Mouse (Mus musculus) hindbrain, embryonic 10.5 days (tissue): Measurements from ENCODE around the gene Srgap2. TPM values are rescaled to one million over a fixed set of nuclear protein-coding genes. Genes with fewer than 3 reads are reported as not detected.
A peak's percentile ranks its signal among the peaks of the same experiment; 100 is the strongest.

ENCODE experiments used
- DNase-seq: peaks from one replicate; pipeline ENCODE4 v3.0.0-alpha.2; 2017; ENCODE audit warnings: low spot score
- H3K27ac ChIP-seq: fragments of 300-500 bp; sonication (generic); 2 replicates; pipeline ENCODE4 v1.5.1; 2016; ENCODE audit warnings: mild to moderate bottlenecking, moderate library complexity
- H3K27me3 ChIP-seq: fragments of 300-500 bp; sonication (generic); 2 replicates; pipeline ENCODE4 v1.6.1; 2016; ENCODE audit warnings: mild to moderate bottlenecking; ENCODE audit not compliant: poor library complexity, insufficient read depth, severe bottlenecking
- H3K36me3 ChIP-seq: fragments of 300-500 bp; sonication (generic); 2 replicates; pipeline ENCODE4 v1.6.1; 2016; ENCODE audit warnings: mild to moderate bottlenecking, moderate library complexity
- H3K4me1 ChIP-seq: fragments of 300-500 bp; sonication (generic); replicated peaks from 2 replicates; pipeline ENCODE4 v1.6.1; 2016; ENCODE audit warnings: mild to moderate bottlenecking
- H3K4me3 ChIP-seq: fragments of 300-500 bp; sonication (generic); 2 replicates; pipeline ENCODE4 v1.5.1; 2016; ENCODE audit warnings: mild to moderate bottlenecking, moderate library complexity
- H3K9me3 ChIP-seq: fragments of 300-500 bp; sonication (generic); 2 replicates; pipeline ENCODE4 v1.6.1; 2016; ENCODE audit warnings: mild to moderate bottlenecking, moderate library complexity
- WGBS: fragments of 180-500 bp; shearing (Covaris S2); methylation state at CpG from one replicate; pipeline ENCODE4 v1.1.7; 2016; 5-methylcytosine and 5-hydroxymethylcytosine counted together
- polyA plus RNA-seq: library from polyadenylated mRNA; unstranded; fragments of >200 nt; fragmentation: Nextera tagmentation; extraction: Ambion mirVana; gene quantifications from 2 replicates; pipeline ENCODE4 v1.2.1, GENCODE M21; 2016

Gene Srgap2
- polyA plus RNA-seq, 1 experiment from 2014 or later = 17.2 TPM

DNA sequence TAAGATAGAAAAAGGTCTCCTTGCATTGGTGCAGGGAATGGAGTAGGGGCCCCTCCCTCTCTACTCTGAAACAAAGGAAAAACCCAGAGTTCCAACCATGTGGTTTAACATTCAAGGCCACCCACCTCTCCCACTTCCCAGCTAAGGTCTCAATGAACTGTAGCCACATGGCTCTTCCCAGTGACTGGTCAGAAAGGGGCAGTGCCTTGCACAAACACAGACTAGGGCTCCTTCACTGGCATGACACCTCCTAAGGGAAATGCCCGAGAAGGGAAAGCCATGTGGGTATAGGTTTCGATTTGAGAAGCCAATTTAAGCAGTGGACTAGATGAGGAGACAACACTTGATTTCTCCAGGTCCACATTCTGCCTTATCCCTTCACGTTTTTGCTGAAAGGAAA is 3.4 kb downstream of the Srgap2 start:
- Histone ChIP-seq H3K36me3 (peaks cover 5% of the 10 kb centered on the region; the same call in 1 of the 2 replicates), H3K27ac (0 out of 2 replicates have a peak overlapping the region, but pooled peaks have one; percentile 29), H3K27me3 (no peaks in the 10 kb centered on the region), H3K4me1 (peaks cover 45% of the 10 kb centered on the region), H3K9me3 (no peaks in the 10 kb centered on the region), H3K4me3 (peak overlapping the region; percentile 87)
- 50% methylated on average over 3 of the region's 3 CpGs for WGBS
- no peak for DNase-seq

DNA sequence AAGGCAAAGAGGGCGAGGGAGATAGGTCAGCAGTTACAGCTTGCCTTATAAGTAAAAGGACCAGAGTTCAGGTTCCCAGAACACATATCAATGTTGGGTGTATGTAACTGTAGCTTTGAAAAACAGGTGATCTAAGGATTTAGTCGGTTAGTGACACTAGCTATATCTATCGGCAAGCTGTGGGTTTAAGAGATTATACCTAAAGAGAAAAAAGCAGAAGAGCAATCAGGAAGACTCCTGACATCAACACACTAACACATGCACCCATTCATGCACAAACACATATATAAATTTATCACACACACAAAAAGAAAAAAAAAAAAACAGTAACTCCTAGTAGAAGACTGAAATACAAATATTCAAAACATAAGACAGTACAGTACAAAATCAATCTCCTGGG is 10.6 kb downstream of the Srgap2 start:
- 91% methylated on average over 3 of the region's 3 CpGs for WGBS
- DNase-seq = no peak
- Histone ChIP-seq H3K27ac (no peak overlapping the region), H3K27me3 (no peaks in the 10 kb centered on the region), H3K36me3 (no peaks in the 10 kb centered on the region), H3K9me3 (no peaks in the 10 kb centered on the region), H3K4me3 (no peak overlapping the region), H3K4me1 (peaks cover 4% of the 10 kb centered on the region; the same call in 1 of the 2 replicates)

DNA sequence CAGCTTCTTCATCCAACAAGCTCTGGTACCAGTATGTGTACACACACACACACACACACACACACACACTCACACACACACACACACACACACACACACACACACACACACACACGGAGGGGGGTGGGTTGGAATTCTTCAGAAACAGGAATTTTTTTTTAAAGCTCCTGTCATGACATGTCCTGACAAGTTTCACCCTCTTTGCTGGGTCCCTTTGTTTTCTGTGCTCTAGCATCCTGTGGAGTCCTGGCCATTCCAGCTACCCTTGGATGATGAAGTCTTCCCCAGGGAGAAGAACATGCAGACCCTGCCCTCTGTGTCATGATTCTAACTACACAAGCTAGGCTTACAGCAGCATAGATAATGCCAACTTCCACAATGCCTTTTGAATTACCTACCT is 13.0 kb downstream of the Srgap2 start:
- Histone ChIP-seq H3K4me1 (peaks cover 2% of the 10 kb centered on the region; the same call in 1 of the 2 replicates), H3K27me3 (no peaks in the 10 kb centered on the region), H3K4me3 (no peak overlapping the region), H3K9me3 (no peaks in the 10 kb centered on the region), H3K36me3 (no peaks in the 10 kb centered on the region), H3K27ac (no peak overlapping the region)
- WGBS = 64% methylated on average over 1 of the region's 1 CpGs
- no peak for DNase-seq

DNA sequence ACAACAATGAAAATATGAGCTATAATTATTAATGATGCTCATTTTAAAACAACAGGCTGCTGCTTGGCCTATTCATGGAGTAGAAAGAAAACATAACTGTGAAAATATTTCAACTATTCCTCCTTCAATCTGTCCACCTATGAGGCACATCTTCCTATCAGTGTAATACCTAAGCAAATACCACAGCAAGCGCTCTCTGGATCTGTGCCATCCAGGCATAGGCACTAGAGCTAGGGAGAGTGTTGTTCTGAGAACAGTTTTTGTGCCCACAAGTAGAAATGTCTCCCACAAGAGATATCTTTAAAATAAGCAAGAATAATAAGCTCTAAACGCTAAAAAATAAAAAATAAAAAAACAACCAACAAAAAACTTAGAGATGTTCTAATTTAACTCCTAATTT is 14.0 kb downstream of the Srgap2 start:
- peaks cover 2% of the 10 kb centered on the region; the same call in 1 of the 2 replicates for H3K4me1 ChIP-seq
- H3K4me3 ChIP-seq = no peak overlapping the region
- no peaks in the 10 kb centered on the region for H3K36me3 ChIP-seq
- 92% methylated on average over 2 of the region's 2 CpGs for WGBS
- no peak overlapping the region for H3K27ac ChIP-seq
- no peaks in the 10 kb centered on the region for H3K9me3 ChIP-seq
- no peaks in the 10 kb centered on the region for H3K27me3 ChIP-seq
- DNase-seq = no peak

DNA sequence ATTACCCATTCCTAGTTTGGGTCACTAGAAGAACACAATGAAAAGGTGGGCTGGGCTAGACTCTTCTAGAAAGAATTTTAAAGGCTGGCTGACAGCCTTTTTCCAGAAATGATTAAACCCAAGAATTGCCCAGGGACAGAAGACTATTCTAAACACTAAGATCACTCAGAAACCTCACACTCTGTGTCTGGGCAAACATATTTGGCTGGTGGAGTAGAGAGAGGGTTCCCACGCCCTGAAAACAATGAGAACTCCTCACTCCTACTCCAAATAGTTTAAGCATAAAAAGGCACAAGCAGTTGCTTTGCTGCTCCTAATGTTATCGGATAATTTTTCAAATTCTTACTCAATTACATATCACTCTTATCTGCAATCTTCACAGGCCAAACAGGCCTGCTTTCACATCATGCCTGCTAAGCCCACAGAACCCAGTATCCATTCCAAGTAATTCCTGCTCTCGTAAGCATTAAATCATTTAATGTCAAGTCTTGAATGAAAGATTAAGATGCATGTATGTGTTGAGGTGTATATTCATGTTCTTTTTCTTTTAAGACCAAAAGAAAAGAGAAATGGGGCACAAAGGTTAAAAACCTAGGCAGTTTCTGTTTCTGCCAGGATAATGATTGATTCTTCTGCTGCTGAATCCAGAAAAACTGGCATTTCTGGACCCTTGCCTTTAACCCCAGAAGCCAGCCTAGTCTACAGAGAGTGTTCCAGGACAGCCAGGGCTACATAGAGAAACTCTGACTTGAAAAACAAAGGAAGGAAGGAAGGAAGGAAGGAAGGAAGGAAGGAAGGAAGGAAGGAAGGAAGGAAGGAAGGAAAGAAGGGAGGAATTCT is 15.3 kb downstream of the Srgap2 start:
- no peaks in the 10 kb centered on the region for H3K27me3 ChIP-seq
- H3K4me1 ChIP-seq = peaks cover 2% of the 10 kb centered on the region; the same call in 1 of the 2 replicates
- no peak for DNase-seq
- no peaks in the 10 kb centered on the region for H3K36me3 ChIP-seq
- H3K4me3 ChIP-seq = no peak overlapping the region
- no peaks in the 10 kb centered on the region for H3K9me3 ChIP-seq
- WGBS = 88% methylated on average over 3 of the region's 3 CpGs
- no peak overlapping the region for H3K27ac ChIP-seq

DNA sequence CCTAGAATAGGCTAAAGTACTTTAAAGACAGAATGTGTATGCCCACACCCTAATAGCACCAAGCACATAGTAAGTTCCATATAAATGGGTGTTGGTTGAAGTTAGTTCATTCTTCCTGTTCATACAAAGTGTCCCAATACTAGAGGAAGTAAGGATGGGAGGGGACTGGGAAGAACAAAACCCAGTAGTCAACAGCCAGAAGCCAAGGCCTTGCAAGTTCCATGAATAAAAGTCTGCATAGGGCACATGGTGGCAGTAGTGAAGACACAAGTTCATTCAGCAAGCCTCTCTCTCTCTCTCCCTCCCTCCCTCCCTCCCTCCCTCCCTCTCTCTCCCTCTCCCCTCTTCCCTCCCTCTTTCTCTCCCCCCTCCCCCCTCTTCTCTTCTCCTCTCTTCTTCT is 16.0 kb downstream of the Srgap2 start:
- DNase-seq = no peak
- Histone ChIP-seq H3K36me3 (no peaks in the 10 kb centered on the region), H3K4me3 (no peak overlapping the region)

DNA sequence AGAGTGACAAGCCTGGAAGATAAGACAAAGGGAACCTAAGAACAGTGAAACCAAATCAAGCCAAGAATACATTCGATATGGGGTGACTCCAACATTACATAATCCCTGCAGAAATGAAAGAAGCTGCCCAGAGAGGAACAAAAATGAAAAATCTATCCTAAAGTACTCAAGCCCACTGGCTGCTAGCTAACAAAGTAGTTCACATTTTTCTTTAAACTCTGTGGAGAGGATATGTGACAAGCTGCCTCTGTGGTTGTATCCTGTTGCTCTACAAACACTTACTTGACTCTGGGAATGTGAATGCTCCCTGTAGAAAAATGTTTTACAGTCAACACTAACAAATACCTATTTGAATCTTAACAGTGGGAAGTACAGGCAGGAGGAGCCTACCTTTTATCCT is 25.5 kb downstream of the Srgap2 start:
- Histone ChIP-seq H3K27ac (no peak overlapping the region), H3K4me1 (no peaks in the 10 kb centered on the region), H3K27me3 (no peaks in the 10 kb centered on the region), H3K36me3 (no peaks in the 10 kb centered on the region), H3K4me3 (no peak overlapping the region), H3K9me3 (no peaks in the 10 kb centered on the region)
- no peak for DNase-seq
- WGBS = 91% methylated on average over 1 of the region's 1 CpGs

More for the DNA sequence above, 16.0 kb downstream of the Srgap2 start:
- Histone ChIP-seq H3K27me3 (no peaks in the 10 kb centered on the region), H3K27ac (no peak overlapping the region), H3K9me3 (no peaks in the 10 kb centered on the region), H3K4me1 (peaks cover 2% of the 10 kb centered on the region; the same call in 1 of the 2 replicates)

DNA sequence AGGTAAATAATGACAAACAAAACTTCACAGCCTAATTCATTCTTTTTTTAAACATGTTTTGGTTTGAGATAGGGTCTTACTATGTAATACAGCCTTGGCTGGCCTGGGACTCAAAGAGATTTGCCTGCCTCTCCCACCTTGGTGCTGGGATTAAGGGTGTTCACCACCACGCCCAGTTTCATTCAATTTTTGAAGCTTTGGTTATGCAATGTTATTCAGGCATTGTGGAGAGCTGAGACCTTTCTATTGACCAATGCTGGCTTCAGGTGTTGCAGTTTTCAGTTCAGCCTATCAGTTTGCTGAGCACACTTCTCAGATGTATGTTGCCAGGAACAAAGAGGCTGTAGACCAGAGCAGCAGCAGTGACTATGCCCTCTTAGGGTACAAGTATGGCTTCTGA is 28.9 kb downstream of the Srgap2 start:
- Histone ChIP-seq H3K4me3 (no peak overlapping the region), H3K4me1 (peaks cover 12% of the 10 kb centered on the region), H3K27me3 (no peaks in the 10 kb centered on the region), H3K36me3 (no peaks in the 10 kb centered on the region), H3K9me3 (no peaks in the 10 kb centered on the region), H3K27ac (no peak overlapping the region)
- no peak for DNase-seq
- WGBS = 94% methylated on average over 1 of the region's 1 CpGs

DNA sequence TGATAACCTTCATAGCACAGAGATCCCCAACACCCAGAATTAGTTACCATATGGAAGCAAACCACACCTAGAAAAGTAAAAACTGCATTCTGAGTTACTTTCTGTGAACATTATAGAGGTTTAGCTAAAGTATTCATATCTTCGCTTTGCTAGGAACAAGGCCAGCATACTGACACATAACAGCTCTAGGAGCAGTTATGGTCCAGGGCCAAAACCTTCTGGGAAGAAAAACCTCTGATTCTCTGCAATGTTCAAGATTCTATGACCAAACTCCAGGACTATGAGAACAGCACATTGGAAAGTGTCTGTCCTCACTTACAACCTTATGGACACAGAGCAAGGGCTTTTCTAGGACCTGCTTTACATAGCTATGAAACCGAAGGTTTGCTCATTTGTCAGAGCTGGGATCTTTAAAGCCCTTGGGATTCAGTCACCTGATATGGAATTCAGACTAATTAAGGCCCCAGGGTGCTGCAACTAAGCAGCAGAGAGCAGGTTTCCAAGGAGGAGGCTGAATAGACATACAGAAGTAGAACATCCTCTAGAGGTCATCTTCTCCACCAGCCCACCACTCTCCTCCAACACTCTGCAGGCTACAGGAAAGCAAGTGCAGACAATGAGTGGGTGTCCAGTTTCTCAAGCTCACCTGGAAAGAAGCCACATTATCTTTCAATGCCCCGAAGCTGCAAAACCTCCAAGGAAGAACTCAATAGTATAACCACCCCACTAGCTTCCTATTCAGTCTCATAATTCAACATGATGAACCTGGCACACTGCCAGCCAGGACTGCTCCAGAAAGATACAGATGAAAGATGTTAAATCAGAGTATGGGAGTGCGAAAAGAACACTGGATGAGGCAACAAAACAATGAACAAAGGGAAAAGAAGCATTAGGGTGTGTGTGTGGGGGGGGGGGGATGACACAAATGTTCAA is 32.9 kb downstream of the Srgap2 start:
- H3K27me3 ChIP-seq = no peaks in the 10 kb centered on the region
- no peaks in the 10 kb centered on the region for H3K36me3 ChIP-seq
- no peak overlapping the region for H3K4me3 ChIP-seq
- DNase-seq = no peak
- H3K4me1 ChIP-seq = peaks cover 24% of the 10 kb centered on the region
- H3K9me3 ChIP-seq = no peaks in the 10 kb centered on the region
- WGBS = 89% methylated on average over 4 of the region's 4 CpGs
- H3K27ac ChIP-seq = no peak overlapping the region

DNA sequence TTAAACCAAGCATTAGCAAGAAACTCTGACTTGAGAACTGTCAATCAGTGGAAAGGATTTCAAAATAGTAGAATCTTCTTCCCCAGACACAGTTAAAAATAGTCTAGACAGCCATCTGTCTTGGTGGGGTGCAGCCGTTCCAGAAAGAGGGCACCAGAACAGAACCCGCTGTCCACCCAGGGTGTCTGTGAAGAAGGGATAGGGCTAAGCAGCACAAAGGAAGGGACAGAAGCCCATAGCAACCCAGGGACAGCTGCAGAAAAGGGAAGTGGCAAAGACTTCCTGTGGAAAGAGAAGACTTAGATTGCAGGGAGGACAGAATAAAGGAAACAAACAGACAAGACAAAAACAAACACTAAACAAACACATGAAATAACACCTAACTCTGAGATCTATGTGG is 34.8 kb downstream of the Srgap2 start:
- no peaks in the 10 kb centered on the region for H3K9me3 ChIP-seq
- no peaks in the 10 kb centered on the region for H3K36me3 ChIP-seq
- no peak overlapping the region for H3K4me3 ChIP-seq
- H3K27me3 ChIP-seq = no peaks in the 10 kb centered on the region
- H3K27ac ChIP-seq = no peak overlapping the region
- 65% methylated on average over 2 of the region's 2 CpGs for WGBS
- peaks cover 25% of the 10 kb centered on the region for H3K4me1 ChIP-seq
- no peak for DNase-seq

DNA sequence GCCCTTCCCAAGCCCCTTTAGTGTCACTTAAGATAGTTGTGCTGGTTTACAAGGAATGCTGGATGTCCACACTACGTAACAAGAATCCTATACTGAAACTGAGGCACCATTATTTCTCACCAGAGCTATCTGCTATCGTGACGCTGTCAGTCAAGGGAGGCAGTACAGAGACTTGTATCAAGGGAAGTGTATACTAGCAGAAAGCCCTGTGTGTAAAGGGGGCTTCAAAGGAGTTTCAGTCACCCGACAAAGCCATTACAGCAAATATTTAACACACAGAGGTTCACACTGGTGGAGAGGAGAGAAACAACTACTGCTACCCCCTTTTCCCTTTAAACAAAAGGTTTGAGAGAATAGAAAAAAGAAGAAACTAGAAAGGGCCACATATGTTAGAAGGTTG is 35.6 kb downstream of the Srgap2 start:
- no peak for DNase-seq

DNA sequence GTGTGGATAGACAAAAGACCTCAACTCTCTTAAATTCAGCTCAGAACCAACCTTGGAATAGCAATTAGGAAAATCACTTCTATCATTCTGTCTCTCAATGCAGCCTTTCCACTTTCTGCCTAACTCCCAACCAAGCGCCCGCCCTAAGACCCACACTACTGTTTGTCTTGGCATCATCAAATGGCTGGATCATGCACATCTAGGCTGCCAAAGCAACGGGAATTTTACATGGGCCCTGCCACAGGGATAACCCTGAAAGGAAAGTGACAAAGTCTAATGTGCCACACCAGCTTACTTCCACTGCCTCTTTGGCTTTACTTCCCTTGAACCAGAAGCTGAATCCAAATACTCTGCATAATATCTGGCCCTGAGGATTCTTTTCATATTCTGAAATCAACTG is 37.8 kb downstream of the Srgap2 start:
- no peak overlapping the region for H3K27ac ChIP-seq
- no peaks in the 10 kb centered on the region for H3K27me3 ChIP-seq
- 95% methylated on average over 3 of the region's 3 CpGs for WGBS
- H3K36me3 ChIP-seq = no peaks in the 10 kb centered on the region
- no peak for DNase-seq
- no peaks in the 10 kb centered on the region for H3K9me3 ChIP-seq
- H3K4me3 ChIP-seq = no peak overlapping the region
- peaks cover 36% of the 10 kb centered on the region for H3K4me1 ChIP-seq

More for the DNA sequence above, 35.6 kb downstream of the Srgap2 start:
- no peaks in the 10 kb centered on the region for H3K9me3 ChIP-seq
- H3K4me1 ChIP-seq = peaks cover 32% of the 10 kb centered on the region
- H3K27me3 ChIP-seq = no peaks in the 10 kb centered on the region
- H3K36me3 ChIP-seq = no peaks in the 10 kb centered on the region
- H3K4me3 ChIP-seq = no peak overlapping the region
- H3K27ac ChIP-seq = no peak overlapping the region
- 77% methylated on average over 4 of the region's 4 CpGs for WGBS
